Mouse (Mus musculus) ES-Bruce4 (cell line): ENCODE results near the gene Tchhl1.

ENCODE experiments used
- CTCF ChIP-seq: IDR thresholded peaks from one replicate; pipeline ENCODE4 v1.8.1; 2011; ENCODE audit warnings: low read depth, low read length
- EP300 ChIP-seq: IDR thresholded peaks from 2 replicates; pipeline ENCODE4 v1.6.1; 2011; ENCODE audit warnings: low read depth, low read length; ENCODE audit not compliant: insufficient read depth
- POLR2A ChIP-seq: IDR thresholded peaks from one replicate; pipeline ENCODE4 v1.8.1; 2011; ENCODE audit warnings: low read length; ENCODE audit not compliant: insufficient read depth

GRCm38 (mm10) chr3:93512386-93513101 is 44.0 kb downstream of the Tchhl1 start:
- TF ChIP-seq EP300 (no peak), CTCF (no peak), POLR2A (no peak)
